Mouse (Mus musculus) adrenal gland, postnatal 36 days (tissue): ENCODE data around the gene Rbms1. TPM values are rescaled to one million over a fixed set of nuclear protein-coding genes. Genes with fewer than 3 reads are reported as not detected.

Experiments
- DNase-seq, 2 experiments: peaks; one replicate each; pipeline ENCODE4 v3.0.0; 2021; ENCODE audit warnings: mixed read lengths in 1 of 2
- long read RNA-seq, 2 experiments: library from polyadenylated mRNA; stranded (forward); transcript quantifications; one replicate each; pipeline ENCODE4 v2.0.0; 2021; ENCODE audit warnings: borderline sequencing depth in 2 of 2
- total RNA-seq, 2 experiments: library from RNA; stranded (reverse); gene quantifications; 2 replicates each; pipeline ENCODE4 v1.2.3; 2021

Rbms1 gene
- total RNA-seq = 10 to 100 TPM; 60.5 to 72.8 TPM
- long read RNA-seq, experiment 1, full-length matches to known transcripts = 18 of 60 reads
- long read RNA-seq, experiment 1, partial matches to known transcripts = 5 of 60 reads
- long read RNA-seq, experiment 1, other reads (novel, unspliced or antisense) = 37 of 60 reads
- long read RNA-seq, experiment 2, full-length matches to known transcripts = 6 of 24 reads
- long read RNA-seq, experiment 2, partial matches to known transcripts = 1 of 24 reads
- long read RNA-seq, experiment 2, other reads (novel, unspliced or antisense) = 17 of 24 reads

- DNase-seq = peak; percentile 77 to 83
Measured at GRCm38 (mm10) chr2:60962671-60963421, at the start of gene Rbms1. Gene Rbms1, minus strand, starts transcription at chr2:60963192.

GRCm38 (mm10) chr2:61012249-61012828 lies 49.3 kb upstream of the Rbms1 start:
- no peak for DNase-seq

- DNase-seq = no peak
Measured at GRCm38 (mm10) chr2:60986286-60986685, 23.3 kb upstream of the Rbms1 start.

- peak in 1 of 2 experiments; percentile 24 for DNase-seq
Measured at GRCm38 (mm10) chr2:60978538-60979313, 15.7 kb upstream of the Rbms1 start.

GRCm38 (mm10) chr2:60972189-60972814 lies 9.3 kb upstream of the Rbms1 start:
- DNase-seq = no peak

- DNase-seq = peak in 1 of 2 experiments; percentile 22
Measured at GRCm38 (mm10) chr2:60963616-60964015, 624 bp upstream of the Rbms1 start.

- DNase-seq = peak; percentile 77 to 86
Measured at GRCm38 (mm10) chr2:60962001-60962670, 856 bp downstream of the Rbms1 start.

- no peak for DNase-seq
Measured at GRCm38 (mm10) chr2:60961281-60961680, 1.7 kb downstream of the Rbms1 start.

GRCm38 (mm10) chr2:60948241-60948640 lies 14.8 kb downstream of the Rbms1 start:
- peak in 1 of 2 experiments; percentile 8 for DNase-seq

GRCm38 (mm10) chr2:60947817-60948216 lies 15.2 kb downstream of the Rbms1 start:
- no peak for DNase-seq

GRCm38 (mm10) chr2:60940454-60940961 lies 22.5 kb downstream of the Rbms1 start:
- peak; percentile 27 to 71 for DNase-seq

- no peak for DNase-seq
Measured at GRCm38 (mm10) chr2:60939957-60940356, 23.0 kb downstream of the Rbms1 start.

- no peak for DNase-seq
Measured at GRCm38 (mm10) chr2:60936910-60937309, 26.1 kb downstream of the Rbms1 start.

GRCm38 (mm10) chr2:60928948-60929347 lies 34.0 kb downstream of the Rbms1 start:
- DNase-seq = no peak

GRCm38 (mm10) chr2:60927906-60928775 lies 34.9 kb downstream of the Rbms1 start:
- no peak for DNase-seq

GRCm38 (mm10) chr2:60925063-60925462 lies 37.9 kb downstream of the Rbms1 start:
- no peak for DNase-seq

GRCm38 (mm10) chr2:60923756-60924544 lies 39.0 kb downstream of the Rbms1 start:
- DNase-seq = no peak

- no peak for DNase-seq
Measured at GRCm38 (mm10) chr2:60923111-60923510, 39.9 kb downstream of the Rbms1 start.

GRCm38 (mm10) chr2:60922351-60922750 lies 40.6 kb downstream of the Rbms1 start:
- DNase-seq = peak; percentile 21 to 37
